Mouse (Mus musculus): ENCODE measurements around the gene Stkld1. TPM values are rescaled to one million over a fixed set of nuclear protein-coding genes. Genes with fewer than 3 reads are reported as not detected.

Stkld1 gene
- polyA plus RNA-seq, 1 experiment from 2014 or later: 0.10 TPM

DNA sequence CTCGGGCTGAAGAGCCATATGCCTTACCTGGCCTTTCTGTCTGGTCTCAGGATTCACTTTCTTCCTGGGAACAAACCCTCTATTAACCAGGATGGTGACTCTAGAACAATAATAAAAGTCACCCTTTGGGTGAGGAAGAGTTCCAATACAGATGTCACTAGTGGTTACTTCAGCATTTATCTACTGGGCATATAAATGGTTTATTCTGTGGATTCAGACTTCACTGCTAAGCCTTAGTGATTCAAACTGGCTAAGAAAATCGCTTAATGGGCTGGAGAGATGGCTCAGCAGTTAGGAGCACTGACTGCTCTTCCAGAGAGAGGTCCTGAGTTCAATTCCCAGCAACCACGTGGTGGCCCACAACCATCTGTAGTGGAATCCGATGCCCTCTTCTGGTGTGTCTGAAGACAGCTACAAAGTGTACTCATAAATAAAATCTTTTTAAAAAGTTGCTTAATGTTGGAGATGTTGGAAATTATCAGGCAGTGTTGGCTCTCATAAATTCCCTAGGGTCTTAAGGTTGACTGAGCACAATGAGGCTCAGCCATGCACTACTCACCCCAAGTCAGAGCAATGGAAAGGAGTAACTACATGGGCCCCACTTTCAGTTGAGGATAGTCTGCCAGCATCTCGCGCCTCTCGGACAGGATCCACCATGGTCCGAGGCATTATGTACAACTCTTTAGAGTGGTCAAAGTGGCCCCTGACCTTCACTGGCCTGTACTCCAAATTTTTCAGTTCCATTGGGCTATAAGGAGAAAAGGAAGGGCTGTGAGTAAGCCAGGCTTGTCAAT lies 19.5 kb upstream of the Stkld1 start:
- WGBS: 54% methylated on average over 8 of the region's 8 CpGs
- TF ChIP-seq CTCF (IDR thresholded peaks at IDR 0.05; ENCODE audit: low read depth): no peak
- no peak for ATAC-seq
- Histone ChIP-seq H3K9me3 (ENCODE audit: control insufficient read depth) (no peaks in the 10 kb centered on the region), H3K36me3 (ENCODE audit: control insufficient read depth, insufficient read depth) (peaks cover 50% of the 10 kb centered on the region), H3K27ac (ENCODE audit: low read depth, low read length) (peak overlapping the region; percentile 96; the same call in 1 of the 2 replicates), H3K4me2 (replicated peaks; ENCODE audit: low read depth) (peak overlapping the region; percentile 24; the same call in 1 of the 2 replicates), H3K4me1 (replicated peaks; ENCODE audit: control insufficient read depth, insufficient read depth, low read length) (peaks cover 12% of the 10 kb centered on the region), H3K4me3 (ENCODE audit: low read depth, low read length) (no peak overlapping the region), H3K9ac (ENCODE audit: low read depth, low read length) (no peak overlapping the region), H3K27me3 (replicated peaks; ENCODE audit: control insufficient read depth, insufficient read depth, low read length) (no peaks in the 10 kb centered on the region)

- peaks cover 67% of the 10 kb centered on the region for H3K36me3 ChIP-seq (ENCODE audit: control insufficient read depth, insufficient read depth)
- WGBS: 1% methylated on average over 47 of the region's 47 CpGs
Observed at GRCm38 (mm10) chr2:26915927-26916728, 17.7 kb upstream of the Stkld1 start, which contains the start of the genes Surf2 and Surf1. TSS of gene Surf2 (plus strand) at chr2:26916367. TSS of gene Surf1 (minus strand) at chr2:26916530.

GRCm38 (mm10) chr2:26916738-26917137 lies 17.1 kb upstream of the Stkld1 start:
- Histone ChIP-seq H3K4me3 (ENCODE audit: low read depth, low read length) (peak overlapping the region; percentile 72), H3K9ac (ENCODE audit: low read depth, low read length) (peak overlapping the region; percentile 91), H3K36me3 (ENCODE audit: control insufficient read depth, insufficient read depth) (peaks cover 73% of the 10 kb centered on the region), H3K27ac (ENCODE audit: low read depth, low read length) (peak overlapping the region; percentile 96), H3K9me3 (ENCODE audit: control insufficient read depth) (no peaks in the 10 kb centered on the region), H3K4me1 (replicated peaks; ENCODE audit: control insufficient read depth, insufficient read depth, low read length) (peaks cover 12% of the 10 kb centered on the region), H3K27me3 (replicated peaks; ENCODE audit: control insufficient read depth, insufficient read depth, low read length) (no peaks in the 10 kb centered on the region), H3K4me2 (replicated peaks; ENCODE audit: low read depth) (peak overlapping the region; percentile 94)
- 1% methylated on average over 13 of the region's 13 CpGs for WGBS
- no peak for TF ChIP-seq CTCF (IDR thresholded peaks at IDR 0.05; ENCODE audit: low read depth)
- no peak for ATAC-seq

More at GRCm38 (mm10) chr2:26915927-26916728, 17.7 kb upstream of the Stkld1 start, which contains the start of the genes Surf2 and Surf1:
- peak within 1 kb of the TSS; percentile 94 for H3K4me2 ChIP-seq (replicated peaks; ENCODE audit: low read depth)
- H3K4me1 ChIP-seq (replicated peaks; ENCODE audit: control insufficient read depth, insufficient read depth, low read length): peaks cover 12% of the 10 kb centered on the region
- H3K27me3 ChIP-seq (replicated peaks; ENCODE audit: control insufficient read depth, insufficient read depth, low read length): no peaks in the 10 kb centered on the region
- peak within 1 kb of the TSS; percentile 96 for H3K27ac ChIP-seq (ENCODE audit: low read depth, low read length)
- no peak for TF ChIP-seq CTCF (IDR thresholded peaks at IDR 0.05; ENCODE audit: low read depth)
- H3K4me3 ChIP-seq (ENCODE audit: low read depth, low read length): peak within 1 kb of the TSS; percentile 72
- no peaks in the 10 kb centered on the region for H3K9me3 ChIP-seq (ENCODE audit: control insufficient read depth)
- H3K9ac ChIP-seq (ENCODE audit: low read depth, low read length): peak within 1 kb of the TSS; percentile 91
- peak; percentile 60 for ATAC-seq

- Histone ChIP-seq H3K9me3 (ENCODE audit: control insufficient read depth) (no peaks in the 10 kb centered on the region), H3K4me2 (replicated peaks; ENCODE audit: low read depth) (no peak overlapping the region), H3K9ac (ENCODE audit: low read depth, low read length) (no peak overlapping the region), H3K4me1 (replicated peaks; ENCODE audit: control insufficient read depth, insufficient read depth, low read length) (peaks cover 7% of the 10 kb centered on the region), H3K27ac (ENCODE audit: low read depth, low read length) (peak overlapping the region; percentile 84; the same call in 1 of the 2 replicates), H3K36me3 (ENCODE audit: control insufficient read depth, insufficient read depth) (peaks cover 76% of the 10 kb centered on the region), H3K4me3 (ENCODE audit: low read depth, low read length) (no peak overlapping the region), H3K27me3 (replicated peaks; ENCODE audit: control insufficient read depth, insufficient read depth, low read length) (no peaks in the 10 kb centered on the region)
- ATAC-seq: no peak
- no peak for TF ChIP-seq CTCF (IDR thresholded peaks at IDR 0.05; ENCODE audit: low read depth)
- 83% methylated on average over 3 of the region's 3 CpGs for WGBS
Observed at GRCm38 (mm10) chr2:26919684-26920083, 14.2 kb upstream of the Stkld1 start.

DNA sequence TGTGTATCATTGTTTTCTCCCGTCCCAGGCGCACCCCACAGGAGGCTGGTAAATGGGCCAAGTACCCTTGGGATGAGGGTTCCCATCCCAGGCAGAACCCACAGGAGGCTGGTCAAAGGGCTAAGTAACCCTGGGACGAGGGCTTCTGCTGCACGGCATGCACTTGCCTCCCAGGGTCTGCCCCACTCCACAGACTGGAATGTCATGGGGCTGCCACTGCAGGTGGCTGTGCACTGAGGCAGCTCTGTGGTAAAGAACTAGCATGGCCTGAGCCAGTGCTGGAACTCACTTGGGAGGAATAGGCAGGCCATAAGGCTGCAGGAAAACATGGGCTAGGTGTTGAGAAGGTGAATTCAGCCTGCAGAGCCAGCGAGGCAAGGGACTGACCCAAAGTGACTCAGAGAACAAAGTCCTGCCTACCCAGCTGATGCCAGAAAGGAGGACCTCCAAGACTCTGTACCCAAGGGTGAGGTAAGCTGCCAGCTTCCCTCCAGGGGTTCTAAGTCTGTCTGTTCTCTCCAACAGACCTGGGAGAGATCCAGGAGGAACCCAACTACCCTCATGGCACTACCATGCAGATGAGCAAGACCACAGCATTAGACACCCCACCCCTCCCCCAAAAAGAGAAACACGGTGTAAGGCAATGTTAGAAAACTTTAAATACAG lies 13.5 kb upstream of the Stkld1 start:
- H3K4me3 ChIP-seq (ENCODE audit: low read depth, low read length): no peak overlapping the region
- 74% methylated on average over 6 of the region's 6 CpGs for WGBS
- H3K4me2 ChIP-seq (replicated peaks; ENCODE audit: low read depth): no peak overlapping the region
- ATAC-seq: peak; percentile 56
- H3K9ac ChIP-seq (ENCODE audit: low read depth, low read length): no peak overlapping the region
- TF ChIP-seq CTCF (IDR thresholded peaks at IDR 0.05; ENCODE audit: low read depth): no peak
- H3K27ac ChIP-seq (ENCODE audit: low read depth, low read length): peak overlapping the region; percentile 84
- H3K27me3 ChIP-seq (replicated peaks; ENCODE audit: control insufficient read depth, insufficient read depth, low read length): no peaks in the 10 kb centered on the region
- no peaks in the 10 kb centered on the region for H3K9me3 ChIP-seq (ENCODE audit: control insufficient read depth)
- peaks cover 7% of the 10 kb centered on the region for H3K4me1 ChIP-seq (replicated peaks; ENCODE audit: control insufficient read depth, insufficient read depth, low read length)
- peaks cover 80% of the 10 kb centered on the region for H3K36me3 ChIP-seq (ENCODE audit: control insufficient read depth, insufficient read depth)

Measured in intestine, postnatal 0 days (tissue).